Mouse (Mus musculus): ENCODE data around the gene Prmt2. TPM values are rescaled to one million over a fixed set of nuclear protein-coding genes. Genes with fewer than 3 reads are reported as not detected.
A peak's percentile ranks its signal among the peaks of the same experiment; 100 is the strongest.

Gene Prmt2
- 364 and 368 TPM in 2 replicates for polyA plus RNA-seq (2015; fragmentation: Nextera tagmentation; extraction: Ambion mirVana)

GRCm38 (mm10) chr10:76237341-76238225, at the start of gene Prmt2:
Gene Prmt2 (minus strand): TSS chr10:76237865.
- no peaks in the 10 kb centered on the region for H3K9me3 ChIP-seq (ENCODE audit: control insufficient read depth, low read length)
- peak within 1 kb of the TSS; percentile 74 for H3K4me2 ChIP-seq (ENCODE audit: low read length)
- H3K4me3 ChIP-seq (ENCODE audit: low read length): peak within 1 kb of the TSS; percentile 74
- peak within 1 kb of the TSS; percentile 89 for H3K9ac ChIP-seq (ENCODE audit: low read depth, low read length)
- H3K27me3 ChIP-seq (replicated peaks; ENCODE audit: control insufficient read depth, insufficient read depth, low read length): no peaks in the 10 kb centered on the region
- ATAC-seq: peak; percentile 98
- under 1% methylated on average over 47 of the region's 47 CpGs for WGBS
- H3K36me3 ChIP-seq (ENCODE audit: control insufficient read depth, insufficient read depth, low read length): no peaks in the 10 kb centered on the region
- H3K4me1 ChIP-seq (ENCODE audit: control insufficient read depth, insufficient read depth, low read depth, low read length): peaks cover 21% of the 10 kb centered on the region
- H3K27ac ChIP-seq (ENCODE audit: low read depth, low read length): peak within 1 kb of the TSS; percentile 91

GRCm38 (mm10) chr10:76278541-76279097, 41.0 kb upstream of the Prmt2 start:
- Histone ChIP-seq H3K9me3 (ENCODE audit: control insufficient read depth, low read length) (no peaks in the 10 kb centered on the region), H3K4me3 (ENCODE audit: low read length) (no peak overlapping the region), H3K4me1 (ENCODE audit: control insufficient read depth, insufficient read depth, low read depth, low read length) (no peaks in the 10 kb centered on the region), H3K9ac (ENCODE audit: low read depth, low read length) (no peak overlapping the region), H3K4me2 (ENCODE audit: low read length) (no peak overlapping the region), H3K27ac (ENCODE audit: low read depth, low read length) (no peak overlapping the region), H3K36me3 (ENCODE audit: control insufficient read depth, insufficient read depth, low read length) (peaks cover 52% of the 10 kb centered on the region), H3K27me3 (replicated peaks; ENCODE audit: control insufficient read depth, insufficient read depth, low read length) (no peaks in the 10 kb centered on the region)
- ATAC-seq: no peak
- 76% methylated on average over 5 of the region's 5 CpGs for WGBS

DNA sequence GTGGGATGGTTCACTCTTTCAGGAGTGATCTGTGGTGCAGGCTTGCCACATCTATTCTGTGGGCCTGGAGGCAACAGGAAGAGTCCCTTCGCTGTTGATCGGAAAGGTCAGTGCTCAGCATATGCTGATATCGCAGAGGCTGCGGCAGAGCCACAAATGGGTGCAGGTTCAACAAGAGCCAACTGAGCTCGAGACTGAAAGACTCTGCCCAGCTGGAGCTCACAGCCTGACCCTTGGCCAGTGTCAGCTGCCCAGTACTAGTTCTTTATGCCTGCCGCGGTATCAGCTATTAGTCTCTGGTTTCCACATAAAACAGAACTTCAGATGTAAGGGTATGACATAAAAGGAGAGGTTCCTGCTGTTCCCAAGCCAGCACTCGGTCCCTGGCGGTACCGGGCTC, 37.6 kb upstream of the Prmt2 start:
- no peak for ATAC-seq
- H3K27me3 ChIP-seq (replicated peaks; ENCODE audit: control insufficient read depth, insufficient read depth, low read length): no peaks in the 10 kb centered on the region
- H3K4me1 ChIP-seq (ENCODE audit: control insufficient read depth, insufficient read depth, low read depth, low read length): no peaks in the 10 kb centered on the region
- no peak overlapping the region for H3K27ac ChIP-seq (ENCODE audit: low read depth, low read length)
- no peak overlapping the region for H3K9ac ChIP-seq (ENCODE audit: low read depth, low read length)
- WGBS: 79% methylated on average over 10 of the region's 10 CpGs
- H3K4me3 ChIP-seq (ENCODE audit: low read length): no peak overlapping the region
- H3K9me3 ChIP-seq (ENCODE audit: control insufficient read depth, low read length): no peaks in the 10 kb centered on the region
- H3K4me2 ChIP-seq (ENCODE audit: low read length): no peak overlapping the region
- H3K36me3 ChIP-seq (ENCODE audit: control insufficient read depth, insufficient read depth, low read length): peaks cover 60% of the 10 kb centered on the region

- H3K4me2 ChIP-seq (ENCODE audit: low read length): no peak overlapping the region
- no peak for ATAC-seq
- H3K27ac ChIP-seq (ENCODE audit: low read depth, low read length): no peak overlapping the region
- no peak overlapping the region for H3K9ac ChIP-seq (ENCODE audit: low read depth, low read length)
- no peaks in the 10 kb centered on the region for H3K4me1 ChIP-seq (ENCODE audit: control insufficient read depth, insufficient read depth, low read depth, low read length)
- WGBS: 57% methylated on average over 8 of the region's 8 CpGs
- H3K9me3 ChIP-seq (ENCODE audit: control insufficient read depth, low read length): no peaks in the 10 kb centered on the region
- H3K4me3 ChIP-seq (ENCODE audit: low read length): no peak overlapping the region
- no peaks in the 10 kb centered on the region for H3K27me3 ChIP-seq (replicated peaks; ENCODE audit: control insufficient read depth, insufficient read depth, low read length)
- peaks cover 55% of the 10 kb centered on the region for H3K36me3 ChIP-seq (ENCODE audit: control insufficient read depth, insufficient read depth, low read length)
Measured at GRCm38 (mm10) chr10:76271238-76271637, 33.6 kb upstream of the Prmt2 start.

DNA sequence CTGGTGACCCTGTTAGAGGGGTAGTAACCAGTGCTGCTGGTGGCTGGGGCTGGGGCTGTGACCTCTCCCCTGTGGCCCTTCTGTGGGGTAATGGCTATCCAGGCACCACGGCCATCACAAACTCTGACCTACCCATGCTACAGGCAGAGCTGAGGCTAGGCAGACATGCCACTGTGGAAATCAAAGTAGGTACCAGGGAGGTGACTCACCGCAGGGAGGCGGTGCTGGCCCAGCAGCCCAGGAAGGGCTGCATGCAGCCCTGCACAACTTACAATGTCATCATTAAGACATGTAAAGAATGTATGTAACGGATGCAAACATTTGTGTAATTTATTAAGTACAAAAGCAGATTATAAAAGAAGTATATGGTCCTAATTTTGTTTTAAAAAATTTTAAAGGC, 24.8 kb upstream of the Prmt2 start:
- H3K4me2 ChIP-seq (ENCODE audit: low read length): no peak overlapping the region
- H3K9ac ChIP-seq (ENCODE audit: low read depth, low read length): no peak overlapping the region
- ATAC-seq: no peak
- no peaks in the 10 kb centered on the region for H3K4me1 ChIP-seq (ENCODE audit: control insufficient read depth, insufficient read depth, low read depth, low read length)
- no peak overlapping the region for H3K27ac ChIP-seq (ENCODE audit: low read depth, low read length)
- no peaks in the 10 kb centered on the region for H3K27me3 ChIP-seq (replicated peaks; ENCODE audit: control insufficient read depth, insufficient read depth, low read length)
- WGBS: 65% methylated on average over 4 of the region's 4 CpGs
- H3K9me3 ChIP-seq (ENCODE audit: control insufficient read depth, low read length): no peaks in the 10 kb centered on the region
- no peak overlapping the region for H3K4me3 ChIP-seq (ENCODE audit: low read length)
- peaks cover 11% of the 10 kb centered on the region for H3K36me3 ChIP-seq (ENCODE audit: control insufficient read depth, insufficient read depth, low read length)

DNA sequence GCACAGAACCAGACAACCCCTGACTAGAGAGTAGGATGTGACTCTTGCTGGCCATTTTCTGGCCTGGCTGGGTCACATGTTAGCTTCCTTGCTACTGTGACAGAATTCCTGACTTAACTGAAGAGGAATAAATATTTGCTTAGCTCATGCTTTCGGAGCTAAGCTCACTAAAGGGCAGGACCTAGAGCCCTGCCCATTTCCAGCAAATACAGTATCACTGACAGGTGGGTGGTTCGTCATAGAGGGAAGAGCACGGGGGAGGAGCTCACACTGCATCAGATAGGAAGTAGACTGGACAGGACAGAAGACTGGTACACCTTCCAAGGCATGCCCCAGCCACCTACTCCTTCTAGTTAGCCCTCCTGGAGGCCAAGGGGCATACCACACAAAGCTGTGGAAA, 23.8 kb upstream of the Prmt2 start:
- Histone ChIP-seq H3K9ac (ENCODE audit: low read depth, low read length) (no peak overlapping the region), H3K9me3 (ENCODE audit: control insufficient read depth, low read length) (no peaks in the 10 kb centered on the region), H3K4me3 (ENCODE audit: low read length) (no peak overlapping the region), H3K36me3 (ENCODE audit: control insufficient read depth, insufficient read depth, low read length) (peaks cover 8% of the 10 kb centered on the region), H3K27ac (ENCODE audit: low read depth, low read length) (no peak overlapping the region), H3K4me1 (ENCODE audit: control insufficient read depth, insufficient read depth, low read depth, low read length) (no peaks in the 10 kb centered on the region), H3K27me3 (replicated peaks; ENCODE audit: control insufficient read depth, insufficient read depth, low read length) (no peaks in the 10 kb centered on the region), H3K4me2 (ENCODE audit: low read length) (no peak overlapping the region)
- no peak for ATAC-seq
- 76% methylated on average over 3 of the region's 3 CpGs for WGBS

- Histone ChIP-seq H3K4me1 (ENCODE audit: control insufficient read depth, insufficient read depth, low read depth, low read length) (no peaks in the 10 kb centered on the region), H3K27ac (ENCODE audit: low read depth, low read length) (no peak overlapping the region), H3K36me3 (ENCODE audit: control insufficient read depth, insufficient read depth, low read length) (peaks cover 3% of the 10 kb centered on the region), H3K4me2 (ENCODE audit: low read length) (no peak overlapping the region), H3K9me3 (ENCODE audit: control insufficient read depth, low read length) (no peaks in the 10 kb centered on the region), H3K27me3 (replicated peaks; ENCODE audit: control insufficient read depth, insufficient read depth, low read length) (no peaks in the 10 kb centered on the region), H3K4me3 (ENCODE audit: low read length) (no peak overlapping the region), H3K9ac (ENCODE audit: low read depth, low read length) (no peak overlapping the region)
- peak; percentile 43; the same call in 1 of the 2 replicates for ATAC-seq
- 55% methylated on average over 11 of the region's 11 CpGs for WGBS
Measured at GRCm38 (mm10) chr10:76260358-76261059, 22.8 kb upstream of the Prmt2 start.

GRCm38 (mm10) chr10:76259566-76260232, 22.0 kb upstream of the Prmt2 start:
- no peak for ATAC-seq
- WGBS: 66% methylated on average over 18 of the region's 18 CpGs
- H3K36me3 ChIP-seq (ENCODE audit: control insufficient read depth, insufficient read depth, low read length): peaks cover 2% of the 10 kb centered on the region
- H3K9me3 ChIP-seq (ENCODE audit: control insufficient read depth, low read length): no peaks in the 10 kb centered on the region
- no peaks in the 10 kb centered on the region for H3K27me3 ChIP-seq (replicated peaks; ENCODE audit: control insufficient read depth, insufficient read depth, low read length)
- H3K4me3 ChIP-seq (ENCODE audit: low read length): no peak overlapping the region
- H3K27ac ChIP-seq (ENCODE audit: low read depth, low read length): no peak overlapping the region
- no peak overlapping the region for H3K9ac ChIP-seq (ENCODE audit: low read depth, low read length)
- no peaks in the 10 kb centered on the region for H3K4me1 ChIP-seq (ENCODE audit: control insufficient read depth, insufficient read depth, low read depth, low read length)
- no peak overlapping the region for H3K4me2 ChIP-seq (ENCODE audit: low read length)
